Mouse (Mus musculus) cortical plate, adult 2 months (tissue): ENCODE results near the gene Drg1. TPM values are rescaled to one million over a fixed set of nuclear protein-coding genes. Genes with fewer than 3 reads are reported as not detected.

Experiments used
- H3K27ac ChIP-seq: fragments of 200-500 bp; 2 replicates; pipeline ENCODE4 v1.5.1; 2012; ENCODE audit warnings: low read length, control low read depth, inconsistent platforms; ENCODE audit not compliant: insufficient read depth
- H3K4me1 ChIP-seq: fragments of 200-500 bp; 2 replicates; pipeline ENCODE4 v1.6.1; 2011; ENCODE audit warnings: low read length; ENCODE audit not compliant: control insufficient read depth, insufficient read depth
- H3K4me3 ChIP-seq: fragments of 200-500 bp; 2 replicates; pipeline ENCODE4 v1.5.1; 2011; ENCODE audit warnings: mild to moderate bottlenecking, low read length, control low read depth; ENCODE audit not compliant: insufficient read depth
- CTCF ChIP-seq: fragments of 200-500 bp; IDR thresholded peaks from 2 replicates; pipeline ENCODE4 v1.5.1; 2011; ENCODE audit warnings: mild to moderate bottlenecking, control low read depth, low read length; ENCODE audit not compliant: insufficient read depth; ENCODE audit errors: extremely low read depth
- POLR2A ChIP-seq: fragments of 200-500 bp; IDR thresholded peaks from 2 replicates; pipeline ENCODE4 v1.6.1; 2011; ENCODE audit warnings: mild to moderate bottlenecking, low read length, control low read depth; ENCODE audit not compliant: insufficient read depth; ENCODE audit errors: extremely low read depth
- polyA plus RNA-seq: library from polyadenylated mRNA; depleted of rRNA; stranded (reverse); fragments of >200 nt; gene quantifications from 2 replicates; pipeline ENCODE4 v1.2.3, GENCODE M21; 2012

Gene Drg1
- polyA plus RNA-seq, 1 experiment, result 77.1 TPM

GRCm38 (mm10) chr11:3290640-3291310, 24.6 kb upstream of the Drg1 start:
- Histone ChIP-seq H3K27ac (peak overlapping the region; percentile 74), H3K4me1 (peaks cover 4% of the 10 kb centered on the region; the same call in 1 of the 2 replicates), H3K4me3 (peak overlapping the region; percentile 83)
- TF ChIP-seq CTCF, result no peak
- TF ChIP-seq POLR2A, result no peak

GRCm38 (mm10) chr11:3289803-3290639, 23.8 kb upstream of the Drg1 start:
- Histone ChIP-seq H3K4me1 (peaks cover 4% of the 10 kb centered on the region; the same call in 1 of the 2 replicates), H3K4me3 (peak overlapping the region; percentile 83), H3K27ac (peak overlapping the region; percentile 100)
- TF ChIP-seq CTCF, result peak; percentile 26; the same call in 1 of the 2 replicates
- peak; percentile 47 for TF ChIP-seq POLR2A

GRCm38 (mm10) chr11:3289302-3289802, 23.1 kb upstream of the Drg1 start:
- H3K4me1 ChIP-seq, result peaks cover 4% of the 10 kb centered on the region; the same call in 1 of the 2 replicates
- no peak for TF ChIP-seq POLR2A
- TF ChIP-seq CTCF, result no peak
- peak overlapping the region; percentile 83 for H3K4me3 ChIP-seq
- H3K27ac ChIP-seq, result peak overlapping the region; percentile 100

GRCm38 (mm10) chr11:3288521-3289301, 22.5 kb upstream of the Drg1 start, which contains the start of gene Patz1:
Gene Patz1, plus strand, starts transcription at chr11:3288874.
- Histone ChIP-seq H3K4me1 (peaks cover 4% of the 10 kb centered on the region; the same call in 1 of the 2 replicates), H3K4me3 (peak within 1 kb of the TSS; percentile 83), H3K27ac (peak within 1 kb of the TSS; percentile 100)
- TF ChIP-seq CTCF, result no peak
- TF ChIP-seq POLR2A, result peak; percentile 35; the same call in 1 of the 2 replicates

GRCm38 (mm10) chr11:3287921-3288320, 21.7 kb upstream of the Drg1 start:
- Histone ChIP-seq H3K27ac (no peak overlapping the region), H3K4me3 (no peak overlapping the region), H3K4me1 (peaks cover 3% of the 10 kb centered on the region; the same call in 1 of the 2 replicates)
- TF ChIP-seq CTCF (no peak), POLR2A (no peak)

GRCm38 (mm10) chr11:3287131-3287530, 20.9 kb upstream of the Drg1 start:
- TF ChIP-seq POLR2A, result no peak

GRCm38 (mm10) chr11:3285940-3286339, 19.7 kb upstream of the Drg1 start:
- no peak overlapping the region for H3K4me3 ChIP-seq
- no peak overlapping the region for H3K27ac ChIP-seq
- TF ChIP-seq CTCF, result no peak
- no peak for TF ChIP-seq POLR2A
- H3K4me1 ChIP-seq, result no peaks in the 10 kb centered on the region

More at GRCm38 (mm10) chr11:3287131-3287530, 20.9 kb upstream of the Drg1 start:
- peaks cover 3% of the 10 kb centered on the region; the same call in 1 of the 2 replicates for H3K4me1 ChIP-seq
- H3K27ac ChIP-seq, result no peak overlapping the region
- H3K4me3 ChIP-seq, result no peak overlapping the region

- H3K27ac ChIP-seq, result no peak overlapping the region
- no peaks in the 10 kb centered on the region for H3K4me1 ChIP-seq
- H3K4me3 ChIP-seq, result no peak overlapping the region
- TF ChIP-seq POLR2A (no peak), CTCF (no peak)
Measured at GRCm38 (mm10) chr11:3283645-3284044, 17.4 kb upstream of the Drg1 start.

GRCm38 (mm10) chr11:3282887-3283286, 16.7 kb upstream of the Drg1 start:
- Histone ChIP-seq H3K4me3 (no peak overlapping the region), H3K27ac (no peak overlapping the region), H3K4me1 (no peaks in the 10 kb centered on the region)
- TF ChIP-seq CTCF, result no peak
- TF ChIP-seq POLR2A, result no peak
